Mouse (Mus musculus): Measurements from ENCODE around the gene Uqcc1.

DNA sequence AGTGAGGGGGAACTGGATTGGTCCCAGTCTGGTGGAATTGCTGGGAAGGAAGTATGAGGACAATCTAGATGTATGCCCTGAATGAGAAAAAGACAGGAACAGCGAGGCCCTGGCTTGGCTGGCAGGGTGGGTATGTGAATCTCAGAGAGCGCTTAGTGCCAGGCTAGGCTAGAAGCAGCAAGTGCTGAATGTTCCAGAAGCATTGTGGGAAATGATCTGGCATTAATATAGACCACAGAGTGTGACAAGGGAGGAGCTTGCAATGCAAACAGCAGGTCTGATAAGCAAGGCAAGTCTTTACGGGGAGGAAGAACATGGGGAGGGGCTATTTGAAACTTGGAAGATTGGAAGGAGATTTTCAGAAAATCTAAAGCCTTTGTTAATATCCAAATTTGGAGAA lies 48.0 kb downstream of the Uqcc1 start:
- TF ChIP-seq CTCF (IDR thresholded peaks at IDR 0.05; ENCODE audit: low read depth) (no peak), EP300 (IDR thresholded peaks at IDR 0.05; ENCODE audit: low read depth) (no peak)

Measured in liver, postnatal 0 days (tissue).